ENCODE assay signal across 13 mouse cellular contexts in genomic region chr5:80248530-80249122, GRCm38 (mm10).
"Had no signal": no experiment of that assay in that cellular context is flagged by ENCODE, and none has a peak within 500 bp of the region (broad histone marks: within the 10 kb centered on the region; RNA-seq: fewer than 3 reads in every experiment).

No protein-coding gene starts in this region.

- H3K27me3 ChIP-seq: kidney, embryonic 15.5 days; limb, embryonic 12.5 days; liver, embryonic 13.5 days; midbrain, embryonic 13.5 days; stomach, embryonic 15.5 days had no signal

- ATAC-seq: liver, postnatal 0 days; midbrain, embryonic 13.5 days had no signal

- H3K4me1 ChIP-seq: kidney, embryonic 15.5 days; limb, embryonic 12.5 days; liver, embryonic 13.5 days; midbrain, embryonic 13.5 days; stomach, embryonic 15.5 days had no signal

- H3K9ac ChIP-seq: kidney, embryonic 15.5 days; limb, embryonic 12.5 days; liver, embryonic 13.5 days; liver, postnatal 0 days; midbrain, embryonic 13.5 days; stomach, embryonic 15.5 days had no signal

- H3K27ac ChIP-seq: kidney, embryonic 15.5 days; left cerebral cortex, adult 2 months; limb, embryonic 12.5 days; liver, embryonic 13.5 days; midbrain, embryonic 13.5 days; stomach, embryonic 15.5 days had no signal

- H3K36me3 ChIP-seq: kidney, embryonic 15.5 days; limb, embryonic 12.5 days; liver, embryonic 13.5 days; midbrain, embryonic 13.5 days; stomach, embryonic 15.5 days had no signal

- DNase-seq: kidney, adult 11 months; kidney, postnatal 14 days; liver; liver, embryonic 13.5 days; liver, postnatal 0 days; right cerebral cortex, postnatal 14 days; thymus, adult 2 months; thymus, postnatal 36 days had no signal

- H3K4me3 ChIP-seq: kidney, embryonic 15.5 days; left cerebral cortex, adult 2 months; limb, embryonic 12.5 days; liver, embryonic 13.5 days; midbrain, embryonic 13.5 days; stomach, embryonic 15.5 days had no signal

- H3K4me2 ChIP-seq: kidney, embryonic 15.5 days; limb, embryonic 12.5 days; liver, embryonic 13.5 days; midbrain, embryonic 13.5 days; stomach, embryonic 15.5 days had no signal

- H3K9me3 ChIP-seq: kidney, embryonic 15.5 days; limb, embryonic 12.5 days; liver, embryonic 13.5 days; midbrain, embryonic 13.5 days; stomach, embryonic 15.5 days had no signal
